Mouse (Mus musculus) megakaryocyte progenitor cell, adult 5-6 weeks (primary cell): ENCODE measurements around the gene Dpf1. TPM values are rescaled to one million over a fixed set of nuclear protein-coding genes. Genes with fewer than 3 reads are reported as not detected.

Experiments used
- ATAC-seq: replicated peaks from 2 replicates; pipeline ENCODE4 v1.8.0; 2016; ENCODE audit warnings: mild to moderate bottlenecking, moderate TSS enrichment, inconsistent platforms; ENCODE audit not compliant: poor library complexity
- total RNA-seq, 2 experiments: library from RNA; stranded (forward) in 1 of 2; stranded (reverse) in 1 of 2; fragments of 157-497, 149-512 nt in 1 of 2; fragments of 200-1000 nt in 1 of 2; gene quantifications; 2 replicates each; pipeline versions ENCODE4 v1.2.3 to v1.2.4; 2015 to 2017

Gene Dpf1
- total RNA-seq (2015): 0.05 and 0.73 TPM in 2 replicates
- total RNA-seq (2017): 0.10 TPM in 1 of 2 replicates, not detected in the other

DNA sequence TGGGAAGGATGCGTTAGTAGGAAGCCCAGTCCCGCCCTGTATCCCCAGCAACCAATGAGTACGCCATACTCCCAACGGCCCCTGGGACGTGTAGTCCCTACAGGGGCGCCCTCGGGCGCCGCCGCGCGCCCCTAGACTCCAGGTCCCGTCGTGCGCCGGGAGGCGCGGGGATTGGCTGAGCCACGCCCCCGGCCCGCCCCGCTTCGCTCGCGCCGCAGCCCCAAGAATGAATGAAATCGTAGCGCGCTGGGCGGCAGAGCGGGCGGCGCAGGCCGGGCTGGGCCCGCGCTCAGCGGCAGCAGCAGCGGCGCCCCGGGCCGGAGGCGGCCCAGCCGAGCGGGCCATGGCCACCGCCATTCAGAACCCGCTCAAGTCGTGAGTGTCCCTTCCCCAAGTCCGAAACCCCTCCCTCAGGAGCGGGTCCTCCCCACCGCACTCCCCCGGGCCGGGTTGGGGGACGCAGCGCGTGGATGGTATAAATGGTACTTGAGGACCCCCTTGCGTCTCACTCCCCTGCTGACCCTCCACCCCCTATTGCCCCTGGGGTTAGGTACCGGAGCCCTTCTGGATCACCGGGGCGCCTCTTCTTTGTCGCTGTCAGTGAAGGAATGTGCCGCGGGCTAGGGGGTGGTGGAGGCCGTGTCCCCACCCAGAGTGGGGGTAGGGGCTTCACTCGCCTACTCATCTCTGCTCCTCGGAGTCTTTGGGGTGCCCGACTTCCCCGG lies at the start of gene Dpf1:
Gene Dpf1, plus strand, starts transcription at position 214 of the 725 bp plus-strand sequence.
- ATAC-seq: peak; percentile 57

DNA sequence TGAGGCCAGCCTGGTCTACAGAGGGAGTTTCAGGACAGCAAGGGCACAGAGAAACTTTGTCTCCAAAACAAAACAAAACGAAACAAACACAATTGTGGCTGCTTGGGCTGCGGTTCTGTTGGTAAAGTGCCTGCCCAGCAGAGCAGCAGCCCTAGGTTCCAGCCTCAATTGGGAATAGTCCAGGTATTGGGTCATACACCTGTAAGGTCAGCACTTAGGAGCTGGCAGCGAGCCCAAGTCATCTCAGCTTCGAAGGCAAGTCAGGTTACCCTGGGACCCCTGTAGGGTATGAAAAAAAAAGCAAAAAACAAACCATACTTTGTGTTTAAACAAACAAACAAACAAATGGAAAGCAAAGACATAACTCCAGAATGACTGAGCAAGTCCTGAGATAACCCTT lies 47.9 kb upstream of the Dpf1 start:
- no peak for ATAC-seq

DNA sequence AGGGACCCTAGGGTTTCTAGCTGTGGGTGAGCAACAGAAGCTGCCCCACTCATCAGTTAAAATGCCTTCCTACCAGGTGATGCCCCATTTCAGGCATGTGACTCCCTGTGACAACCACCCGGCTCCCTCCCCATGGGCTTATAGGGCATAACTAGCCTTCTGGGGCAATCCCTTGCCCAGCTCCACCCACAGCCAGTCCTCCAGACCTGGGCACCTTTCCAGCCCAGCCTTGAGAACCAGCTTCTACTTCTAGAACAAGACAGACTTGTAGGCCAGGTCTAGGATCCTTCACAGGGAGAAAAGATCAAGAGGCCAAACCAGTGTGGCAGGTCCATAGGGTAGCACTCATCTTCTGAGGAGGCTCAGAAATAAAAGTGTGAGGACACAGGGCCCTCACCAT lies 46.4 kb upstream of the Dpf1 start:
- ATAC-seq: no peak

DNA sequence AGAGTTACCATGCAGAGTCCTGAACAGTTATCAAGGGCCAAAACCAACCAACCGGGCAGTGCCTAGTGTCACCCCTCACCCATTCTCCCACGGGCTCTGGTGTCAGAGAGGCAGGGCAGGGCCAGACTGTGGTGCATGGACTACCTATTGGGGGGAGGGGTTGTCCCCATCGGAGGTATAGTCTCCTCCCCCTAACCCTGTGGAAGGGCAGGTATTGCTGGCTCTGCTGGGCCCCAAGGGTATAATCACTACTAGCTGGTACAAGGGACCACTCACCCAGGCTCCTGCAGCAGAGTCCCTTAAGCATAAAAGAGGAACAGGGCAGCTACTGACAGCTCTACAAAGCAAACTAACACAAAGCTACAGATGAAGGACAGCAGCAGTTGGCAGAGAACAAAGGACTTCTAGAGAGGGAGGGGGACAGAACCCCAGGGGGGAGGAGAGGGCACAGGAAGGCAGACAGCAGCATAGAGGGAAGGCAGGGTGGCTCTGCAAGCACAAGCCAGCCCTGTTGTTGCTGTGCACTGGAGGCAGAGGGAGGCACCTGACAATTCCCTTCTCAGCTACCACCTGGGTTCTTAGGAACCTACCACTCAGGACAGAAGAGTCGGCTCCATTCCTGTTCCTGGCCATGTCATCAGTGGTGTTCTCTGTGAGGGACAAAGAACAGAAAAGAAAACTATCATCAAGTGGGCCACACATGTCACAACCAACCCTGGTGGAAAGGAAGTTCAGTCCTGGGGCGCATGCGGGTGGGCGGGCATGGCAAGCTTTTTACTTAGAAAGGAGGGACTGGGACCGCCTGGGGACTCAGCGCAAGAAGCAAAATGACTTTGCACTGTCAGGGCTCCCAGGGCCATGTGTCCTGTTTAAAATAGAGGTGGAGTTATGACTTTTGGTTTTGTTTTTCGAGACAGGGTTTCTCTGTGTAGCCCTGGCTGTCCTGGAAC lies 43.7 kb upstream of the Dpf1 start:
- ATAC-seq: no peak

DNA sequence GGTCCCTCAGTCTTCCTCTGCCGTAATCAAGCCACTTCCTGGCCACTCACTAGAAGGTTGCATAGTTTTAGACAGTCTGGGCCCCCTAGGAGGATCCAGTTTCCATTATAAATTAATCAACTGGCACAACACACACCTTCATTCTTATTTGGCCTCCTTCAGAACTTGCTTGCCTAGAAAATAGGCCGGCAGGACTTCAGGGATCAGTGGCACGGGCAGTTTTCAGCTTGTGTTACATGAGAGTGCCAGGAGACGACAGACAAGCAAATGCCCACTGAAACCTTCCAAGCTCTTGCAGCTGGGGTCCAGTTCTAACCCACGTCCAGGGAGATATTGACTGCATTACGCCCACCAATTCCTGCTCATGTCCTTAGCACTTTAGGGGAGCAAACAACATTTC lies 41.6 kb upstream of the Dpf1 start:
- ATAC-seq: 0 out of 2 replicates have a peak, but pooled peaks have one; percentile 14

DNA sequence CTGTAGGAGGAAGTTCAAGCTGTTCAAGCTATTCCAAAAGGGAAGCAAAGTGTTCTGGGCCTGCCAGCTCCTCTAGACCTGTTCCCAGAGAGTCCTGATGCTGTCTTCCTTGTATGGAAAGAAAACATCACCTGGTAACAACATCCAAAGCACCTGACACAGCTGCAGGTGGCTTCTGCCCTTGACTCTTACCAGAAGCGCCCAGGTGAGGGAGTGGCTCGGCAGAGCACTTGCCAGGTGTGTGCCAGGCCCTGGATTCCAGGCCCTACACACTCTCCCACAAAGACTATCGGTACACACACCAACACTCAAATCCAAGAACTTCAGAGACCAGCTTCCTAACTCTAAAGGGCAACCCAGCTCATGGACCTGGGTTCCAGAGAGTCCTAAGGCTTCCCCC lies 39.9 kb upstream of the Dpf1 start:
- no peak for ATAC-seq

DNA sequence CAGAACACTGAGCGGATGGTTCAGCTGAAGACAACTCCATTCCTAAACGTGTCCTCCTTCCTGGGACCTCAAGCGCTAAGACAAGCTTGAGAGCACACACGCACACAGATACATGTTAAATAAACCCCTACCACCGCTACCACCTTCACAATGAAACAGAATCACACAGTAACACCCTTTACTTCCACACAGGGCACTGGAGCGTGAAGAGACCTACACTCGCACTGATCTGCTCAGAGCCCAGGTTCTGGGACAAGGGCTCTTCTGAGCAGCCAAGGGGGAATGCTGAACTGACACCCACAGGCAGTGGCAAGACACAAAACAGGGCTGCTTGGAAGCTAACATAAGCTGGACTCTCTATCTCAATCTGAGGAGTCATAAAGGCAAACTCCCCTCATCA lies 38.1 kb upstream of the Dpf1 start:
- ATAC-seq: no peak

DNA sequence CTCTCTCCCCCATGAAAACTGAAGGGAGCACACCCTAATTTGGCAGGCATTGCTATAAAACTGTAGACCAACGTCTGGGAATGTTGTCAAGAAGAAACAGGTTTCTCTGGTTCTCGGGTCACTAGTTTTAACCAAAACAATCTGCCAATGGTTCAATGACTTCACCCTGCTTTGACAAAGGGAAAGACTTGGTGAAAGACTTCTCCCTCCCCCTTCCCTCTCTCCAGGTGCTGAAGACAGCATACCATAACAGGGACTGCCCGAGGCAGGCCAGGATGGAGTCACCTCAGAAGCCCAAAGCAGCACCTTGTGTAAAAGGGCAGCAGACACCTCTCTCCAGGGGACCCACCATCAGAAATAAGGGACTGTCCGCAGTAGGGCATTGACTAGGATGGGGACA lies 36.8 kb upstream of the Dpf1 start:
- ATAC-seq: no peak

DNA sequence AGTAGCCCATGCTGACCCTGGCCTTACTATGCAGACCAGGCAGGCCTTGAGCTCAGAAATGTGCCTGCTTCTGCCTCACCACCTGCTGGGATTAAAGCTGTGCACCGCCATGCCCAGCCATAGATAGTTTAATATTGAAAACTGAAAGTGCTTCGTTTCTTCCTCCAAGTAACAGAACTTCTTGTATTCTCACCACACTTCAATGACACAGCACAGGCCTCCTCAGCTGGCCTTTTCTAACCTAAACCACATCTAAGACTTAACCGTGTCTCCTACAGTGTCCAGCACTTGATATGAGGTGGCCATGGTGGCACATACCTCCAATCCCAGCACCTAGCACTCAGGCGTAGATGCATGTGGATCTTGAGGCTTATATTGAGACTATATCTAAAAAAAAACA lies 33.3 kb upstream of the Dpf1 start:
- ATAC-seq: peak; percentile 44

DNA sequence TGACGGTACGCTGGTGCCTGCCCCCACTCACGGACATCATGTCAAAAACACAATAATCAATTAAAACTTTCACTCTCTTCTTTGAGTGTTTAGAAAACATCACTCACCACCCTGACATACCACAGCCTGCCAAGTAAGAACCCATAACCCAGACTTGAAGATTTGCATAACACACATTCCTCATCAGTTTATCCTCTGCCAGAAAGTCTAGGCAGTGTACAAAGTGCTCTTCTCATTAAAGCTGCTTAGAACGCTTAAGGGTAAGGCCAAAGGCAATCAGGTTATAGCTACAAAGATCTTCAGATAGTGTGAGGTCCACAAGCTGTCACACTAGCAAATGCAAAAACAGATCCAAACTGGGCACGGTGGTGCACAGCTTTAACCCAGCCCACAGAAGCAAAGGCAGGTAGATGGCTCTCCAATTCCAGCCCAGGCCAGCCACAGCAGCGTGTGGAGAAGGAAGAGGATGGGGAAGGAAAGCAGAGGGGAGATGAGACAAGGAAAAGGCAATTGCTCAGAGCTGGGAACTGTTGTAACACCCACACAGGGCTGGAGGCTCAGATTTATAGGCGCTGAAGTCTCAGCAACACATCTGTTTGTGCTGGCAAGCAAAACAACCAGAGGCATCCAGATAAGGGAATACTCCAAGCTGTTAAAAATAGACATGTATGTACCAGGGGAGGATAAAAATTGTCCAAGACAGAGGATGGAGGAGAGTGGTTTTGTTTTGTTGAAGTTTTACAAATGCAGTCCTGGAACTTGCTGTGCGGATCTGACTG lies 31.9 kb upstream of the Dpf1 start:
- ATAC-seq: peak; percentile 65

DNA sequence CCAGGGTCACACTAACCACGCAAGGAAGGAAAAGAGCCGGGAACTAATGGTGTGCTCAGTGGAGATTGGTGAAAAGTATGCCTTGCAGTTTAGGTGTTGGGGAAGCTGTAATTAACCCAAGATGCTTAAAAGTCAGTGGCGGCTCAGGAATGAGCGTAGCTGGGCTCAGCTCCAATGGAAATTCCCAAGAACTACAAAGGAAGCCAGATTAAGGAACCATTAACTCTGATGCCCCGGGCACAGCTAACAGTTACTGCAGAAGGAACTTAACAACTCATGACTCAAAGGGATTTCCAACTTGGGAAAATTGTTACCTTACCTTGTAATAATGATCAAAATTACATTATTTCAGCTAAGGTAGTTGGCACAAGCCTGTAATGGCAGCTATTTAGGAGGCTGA lies 27.0 kb upstream of the Dpf1 start:
- no peak for ATAC-seq

DNA sequence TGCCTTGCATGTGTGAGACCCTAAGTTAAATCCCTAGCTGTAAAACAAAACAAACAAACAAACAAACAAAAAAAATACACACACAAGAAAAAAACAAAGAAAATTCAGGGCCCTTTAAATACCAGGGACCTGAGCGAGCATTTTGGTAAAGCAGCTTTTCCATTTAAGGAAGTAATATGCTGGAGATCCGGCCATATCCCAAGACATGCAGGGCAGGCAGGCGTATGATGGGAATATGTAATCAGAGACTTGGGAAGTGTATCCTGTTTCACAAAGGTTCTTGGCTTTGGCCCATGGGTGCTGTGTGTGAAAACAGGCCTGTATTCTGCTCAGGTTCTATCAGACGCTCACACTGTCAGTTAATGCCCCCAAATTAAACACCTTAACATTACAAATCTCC lies 26.2 kb upstream of the Dpf1 start:
- no peak for ATAC-seq

DNA sequence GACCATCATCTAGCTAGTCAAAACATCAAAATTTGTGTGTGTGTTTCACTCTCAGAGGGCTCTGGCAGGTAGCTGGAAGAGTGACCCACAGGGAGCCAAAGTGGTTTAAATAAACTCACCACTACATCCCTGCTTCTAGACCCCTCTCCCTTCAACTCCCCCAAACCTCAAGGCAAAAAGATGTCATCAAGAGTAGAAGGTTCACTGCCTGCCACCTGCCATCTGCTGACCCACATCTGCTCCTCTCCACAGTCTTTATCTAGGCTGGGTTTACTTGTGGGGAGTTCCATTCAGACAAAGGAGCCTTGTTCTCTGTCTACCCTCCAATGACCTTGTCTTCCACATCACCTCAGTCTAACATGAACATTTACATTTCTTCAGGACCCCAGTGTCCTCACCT lies 24.5 kb upstream of the Dpf1 start:
- ATAC-seq: no peak

DNA sequence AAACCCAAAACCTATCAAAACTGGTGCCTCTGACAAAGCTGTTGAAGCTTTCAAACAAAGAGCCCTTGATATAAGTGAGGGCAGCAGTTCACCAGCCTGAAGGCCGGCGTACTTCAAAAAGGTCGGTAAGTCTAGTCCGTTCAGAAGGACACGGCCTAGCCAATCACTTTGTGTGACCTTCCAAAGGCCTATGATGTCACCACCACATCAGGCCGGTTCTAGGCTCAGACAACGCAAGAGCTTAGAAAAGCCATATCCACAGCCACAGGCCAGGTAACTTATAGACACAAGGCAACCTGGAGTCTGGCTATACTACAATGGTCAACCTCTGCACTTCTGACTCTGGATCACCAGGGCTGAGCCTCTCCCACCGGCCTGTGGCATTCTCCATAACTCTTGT lies 23.8 kb upstream of the Dpf1 start:
- no peak for ATAC-seq

DNA sequence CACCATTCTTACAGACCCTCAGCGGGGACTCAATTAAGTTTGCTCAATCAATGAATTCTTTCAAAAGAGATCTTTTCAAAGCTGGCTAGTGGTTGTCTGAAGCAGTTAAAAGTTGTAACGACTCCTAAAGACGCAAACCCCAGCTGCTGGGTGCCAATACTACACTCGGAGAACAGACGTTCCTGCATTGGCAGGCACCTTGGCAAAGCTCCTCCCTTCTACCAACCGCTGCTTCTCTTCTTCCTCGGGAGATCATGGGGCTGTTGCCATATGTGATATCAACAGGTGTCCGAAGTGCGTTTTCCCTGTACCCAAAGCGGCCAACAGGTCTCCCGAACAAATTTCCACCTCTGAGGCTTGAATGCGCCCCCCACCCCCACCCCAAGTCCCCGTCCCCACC lies 22.9 kb upstream of the Dpf1 start:
- peak; percentile 53 for ATAC-seq

DNA sequence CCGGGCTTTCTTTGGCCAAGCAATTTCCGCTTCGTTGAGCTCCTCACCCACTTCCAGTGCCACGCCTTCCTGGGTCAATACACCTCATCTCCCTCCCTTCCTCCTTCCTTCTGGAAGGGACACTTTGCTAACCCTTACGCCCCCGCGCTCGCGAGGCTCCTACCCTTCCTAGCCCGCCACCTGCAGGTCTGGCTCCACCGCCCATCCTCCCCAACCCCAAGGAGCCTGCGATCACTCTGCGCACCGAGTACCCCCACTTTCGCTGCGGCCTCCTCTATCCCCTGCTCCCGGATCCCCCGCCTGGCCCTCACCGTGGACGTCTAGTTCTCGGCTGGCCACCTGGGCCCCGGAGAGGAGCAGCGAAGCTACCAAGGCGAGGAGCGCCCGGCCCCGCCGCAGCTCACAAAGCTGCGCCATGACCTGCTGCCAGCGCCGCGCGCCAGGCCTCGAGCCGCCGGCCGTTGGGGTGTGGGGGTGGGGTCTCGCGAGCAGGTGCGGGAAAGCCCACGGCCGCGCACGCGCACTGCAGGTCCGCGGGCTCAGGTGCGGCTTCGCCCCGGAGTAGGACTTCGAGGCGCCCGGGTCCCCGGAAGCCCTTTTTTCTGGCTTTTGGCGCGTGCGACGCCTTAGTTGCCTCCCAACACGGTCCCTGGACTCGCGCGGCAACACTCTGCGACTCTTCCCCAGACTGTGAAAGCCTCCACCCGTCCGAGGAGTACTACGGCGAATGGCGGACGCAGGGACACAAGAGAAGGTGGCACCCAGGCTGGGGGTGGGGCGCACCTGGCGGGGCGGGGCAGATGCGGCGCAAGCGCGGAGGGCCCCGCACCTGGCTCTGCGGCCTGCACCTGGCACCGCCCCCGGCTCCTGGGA lies 22.3 kb upstream of the Dpf1 start, which contains the start of gene Spint2:
Gene Spint2, minus strand, starts transcription at position 712 of the 873 bp plus-strand sequence.
- ATAC-seq: peak; percentile 51

DNA sequence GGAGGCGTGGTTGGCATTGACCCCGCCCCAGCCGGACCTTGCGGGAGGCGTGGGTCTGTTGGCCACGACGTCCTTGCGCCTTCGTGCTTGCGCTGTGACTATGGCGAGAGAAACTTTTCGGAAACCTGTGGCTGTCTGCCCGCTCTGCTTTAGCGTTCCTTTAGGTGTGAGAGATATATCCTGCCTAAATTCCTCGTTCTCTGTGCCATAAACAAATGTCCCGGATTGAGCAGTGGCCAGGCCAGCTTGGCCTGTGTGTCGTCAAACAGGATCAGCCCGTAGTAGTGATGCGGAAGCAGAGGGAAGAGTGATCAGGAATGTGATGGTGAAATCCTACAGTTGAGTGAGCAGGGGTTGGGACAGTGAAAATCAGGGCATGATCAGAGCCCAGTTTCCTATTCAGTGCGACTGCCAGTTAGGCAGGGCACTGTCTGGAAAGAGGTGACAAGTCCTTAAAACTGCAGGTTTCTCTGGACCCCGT lies 21.6 kb upstream of the Dpf1 start:
- ATAC-seq: peak; percentile 48

DNA sequence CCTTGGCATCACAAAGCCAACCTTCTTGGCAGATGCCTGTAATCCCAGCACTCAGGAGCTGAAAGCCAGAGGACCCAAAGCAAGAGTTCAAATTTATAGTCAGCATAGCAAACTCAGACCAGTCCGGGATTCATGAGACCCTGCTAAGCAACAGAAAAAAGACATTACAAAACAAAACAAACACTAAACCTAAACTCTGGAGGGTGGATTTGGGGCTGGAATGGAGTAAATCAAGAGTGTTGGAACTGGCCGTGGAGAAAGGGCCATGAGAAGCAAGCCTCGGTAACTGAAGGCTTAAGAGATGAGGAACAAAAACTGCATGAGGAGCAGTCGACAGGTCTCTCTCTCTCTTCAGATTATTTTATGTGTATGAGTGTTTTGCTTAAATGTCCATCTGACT lies 19.9 kb upstream of the Dpf1 start:
- no peak for ATAC-seq

DNA sequence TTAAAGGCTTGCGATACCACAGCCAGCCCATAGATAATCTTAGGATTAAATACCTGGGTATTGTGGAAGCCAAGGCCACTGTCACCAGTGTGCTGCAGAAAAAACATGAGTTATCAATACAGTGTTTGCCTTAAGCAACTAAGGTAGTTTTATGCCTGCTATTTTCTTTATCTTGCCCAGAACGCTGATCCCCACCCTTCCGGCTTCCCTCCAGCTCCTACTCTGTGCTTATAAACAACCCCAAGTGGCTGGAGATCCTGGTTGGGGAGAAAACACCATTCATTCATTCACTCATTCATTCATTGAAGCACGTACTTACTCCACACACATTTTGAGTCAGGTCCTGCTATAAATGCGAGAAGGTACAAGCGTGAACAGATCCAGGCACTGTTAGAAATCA lies 19.2 kb upstream of the Dpf1 start:
- no peak for ATAC-seq

DNA sequence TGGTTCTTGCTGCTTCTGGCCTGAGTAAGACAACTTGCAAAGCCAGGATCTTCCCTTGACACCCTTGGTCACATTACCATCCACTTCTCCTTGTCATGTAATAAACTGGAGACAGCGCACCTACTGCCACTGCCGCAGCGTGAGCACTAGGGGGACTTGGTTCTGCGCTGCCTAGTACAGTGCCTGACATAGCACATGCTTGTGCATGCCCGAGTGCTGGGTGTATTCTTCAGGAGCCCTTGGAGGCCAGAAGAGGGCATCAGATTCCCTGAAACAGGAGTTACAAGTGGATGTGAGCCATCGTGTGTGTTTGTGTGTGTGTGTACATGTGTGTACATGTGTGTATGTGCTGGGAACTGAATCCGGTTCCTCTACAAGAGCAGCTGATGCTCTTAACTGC lies 16.3 kb upstream of the Dpf1 start:
- ATAC-seq: peak; percentile 26; the same call in 1 of the 2 replicates
